Mouse (Mus musculus) intestine, postnatal 0 days (tissue): ENCODE results near the gene Cabp1. TPM values are rescaled to one million over a fixed set of nuclear protein-coding genes. Genes with fewer than 3 reads are reported as not detected.

Experiments used
- ATAC-seq: fragments of 200-750 bp; cut with Nextera tagmentation; 2 replicates; pipeline ENCODE4 v1.8.0; 2017; ENCODE audit warnings: mild to moderate bottlenecking, moderate TSS enrichment, moderate library complexity
- H3K27ac ChIP-seq: fragments of 300-500 bp; sonication (generic); 2 replicates; pipeline ENCODE4 v1.5.1; 2014; ENCODE audit warnings: mild to moderate bottlenecking, low read depth, low read length, moderate library complexity
- H3K27me3 ChIP-seq: fragments of 300-500 bp; sonication (generic); replicated peaks from 2 replicates; pipeline ENCODE4 v1.6.1; 2014; ENCODE audit warnings: low read length, mixed read lengths; ENCODE audit not compliant: control insufficient read depth, insufficient read depth
- H3K36me3 ChIP-seq: fragments of 300-500 bp; sonication (generic); 2 replicates; pipeline ENCODE4 v1.6.1; 2014; ENCODE audit warnings: mild to moderate bottlenecking, moderate library complexity; ENCODE audit not compliant: control insufficient read depth, insufficient read depth
- H3K4me1 ChIP-seq: fragments of 300-500 bp; sonication (generic); replicated peaks from 2 replicates; pipeline ENCODE4 v1.6.1; 2014; ENCODE audit warnings: antibody characterized with exemption, low read length, mixed read lengths; ENCODE audit not compliant: control insufficient read depth, insufficient read depth
- H3K4me2 ChIP-seq: fragments of 300-500 bp; sonication (generic); replicated peaks from 2 replicates; pipeline ENCODE4 v1.6.1; 2014; ENCODE audit warnings: low read depth, mild to moderate bottlenecking, moderate library complexity
- H3K4me3 ChIP-seq: fragments of 300-500 bp; sonication (generic); 2 replicates; pipeline ENCODE4 v1.5.1; 2014; ENCODE audit warnings: low read depth, low read length
- H3K9ac ChIP-seq: fragments of 300-500 bp; sonication (generic); 2 replicates; pipeline ENCODE4 v1.6.1; 2014; ENCODE audit warnings: mild to moderate bottlenecking, low read depth, low read length
- H3K9me3 ChIP-seq: fragments of 300-500 bp; sonication (generic); 2 replicates; pipeline ENCODE4 v1.6.1; 2016; ENCODE audit warnings: mixed run types; ENCODE audit not compliant: control insufficient read depth
- CTCF ChIP-seq: sonication (generic); IDR thresholded peaks from 2 replicates; pipeline ENCODE4 v1.5.1; 2016; ENCODE audit warnings: low read depth, mild to moderate bottlenecking, control low read depth, antibody characterized with exemption, moderate library complexity
- WGBS: fragments of 180-500 bp; shearing (Covaris S2); extraction: QIAGEN DNeasy Blood & Tissue Kit; methylation state at CpG from one replicate; pipeline ENCODE4 v1.1.7; 2014; 5-methylcytosine and 5-hydroxymethylcytosine counted together
- polyA plus RNA-seq: library from polyadenylated mRNA; unstranded; fragments of >200 nt; fragmentation: Nextera tagmentation; extraction: Ambion mirVana; gene quantifications from 2 replicates; pipeline ENCODE4 v1.2.1, GENCODE M21; 2015

The Cabp1 gene
- polyA plus RNA-seq, 1 experiment from 2014 or later = 0.57 TPM

- no peak for ATAC-seq
- Histone ChIP-seq H3K27ac (no peak overlapping the region), H3K27me3 (peaks cover 12% of the 10 kb centered on the region; the same call in 1 of the 2 replicates), H3K4me2 (no peak overlapping the region), H3K4me3 (no peak overlapping the region), H3K9me3 (no peaks in the 10 kb centered on the region), H3K4me1 (no peaks in the 10 kb centered on the region), H3K9ac (no peak overlapping the region), H3K36me3 (no peaks in the 10 kb centered on the region)
- 75% methylated on average over 3 of the region's 3 CpGs for WGBS
- peak; percentile 35 for TF ChIP-seq CTCF
Observed at GRCm38 (mm10) chr5:115222485-115222884, 28.3 kb upstream of the Cabp1 start.

GRCm38 (mm10) chr5:115220931-115221640 is 26.9 kb upstream of the Cabp1 start:
- Histone ChIP-seq H3K27ac (no peak overlapping the region), H3K4me3 (no peak overlapping the region), H3K27me3 (peaks cover 17% of the 10 kb centered on the region; the same call in 1 of the 2 replicates), H3K36me3 (no peaks in the 10 kb centered on the region), H3K4me1 (no peaks in the 10 kb centered on the region), H3K4me2 (no peak overlapping the region), H3K9ac (no peak overlapping the region), H3K9me3 (no peaks in the 10 kb centered on the region)
- no peak for ATAC-seq
- no peak for TF ChIP-seq CTCF
- WGBS = 41% methylated on average over 13 of the region's 13 CpGs

- no peaks in the 10 kb centered on the region for H3K4me1 ChIP-seq
- TF ChIP-seq CTCF = no peak
- H3K9ac ChIP-seq = no peak overlapping the region
- peaks cover 30% of the 10 kb centered on the region for H3K27me3 ChIP-seq
- H3K9me3 ChIP-seq = no peaks in the 10 kb centered on the region
- no peaks in the 10 kb centered on the region for H3K36me3 ChIP-seq
- ATAC-seq = no peak
- H3K4me3 ChIP-seq = no peak overlapping the region
- H3K4me2 ChIP-seq = no peak overlapping the region
- no peak overlapping the region for H3K27ac ChIP-seq
- 89% methylated on average over 12 of the region's 12 CpGs for WGBS
Observed at GRCm38 (mm10) chr5:115217998-115218397, 23.8 kb upstream of the Cabp1 start.

GRCm38 (mm10) chr5:115215273-115216185 is 21.3 kb upstream of the Cabp1 start:
- Histone ChIP-seq H3K27ac (no peak overlapping the region), H3K36me3 (no peaks in the 10 kb centered on the region), H3K4me3 (peak overlapping the region; percentile 31; the same call in 1 of the 2 replicates), H3K9ac (0 out of 2 replicates have a peak overlapping the region, but pooled peaks have one; percentile 22), H3K9me3 (no peaks in the 10 kb centered on the region), H3K4me2 (peak overlapping the region; percentile 57), H3K27me3 (peaks cover 22% of the 10 kb centered on the region), H3K4me1 (no peaks in the 10 kb centered on the region)
- TF ChIP-seq CTCF = no peak
- WGBS = 29% methylated on average over 27 of the region's 27 CpGs
- no peak for ATAC-seq

- Histone ChIP-seq H3K9ac (peak overlapping the region; percentile 22; the same call in 1 of the 2 replicates), H3K27ac (no peak overlapping the region), H3K4me3 (peak overlapping the region; percentile 31), H3K4me1 (no peaks in the 10 kb centered on the region), H3K36me3 (no peaks in the 10 kb centered on the region), H3K27me3 (peaks cover 18% of the 10 kb centered on the region), H3K9me3 (no peaks in the 10 kb centered on the region), H3K4me2 (peak overlapping the region; percentile 57)
- no peak for TF ChIP-seq CTCF
- ATAC-seq = no peak
- WGBS = 3% methylated on average over 17 of the region's 17 CpGs
Observed at GRCm38 (mm10) chr5:115214864-115215263, 20.7 kb upstream of the Cabp1 start.

- no peak overlapping the region for H3K4me2 ChIP-seq
- H3K36me3 ChIP-seq = no peaks in the 10 kb centered on the region
- peaks cover 18% of the 10 kb centered on the region for H3K27me3 ChIP-seq
- no peak overlapping the region for H3K4me3 ChIP-seq
- H3K27ac ChIP-seq = no peak overlapping the region
- no peaks in the 10 kb centered on the region for H3K4me1 ChIP-seq
- no peak overlapping the region for H3K9ac ChIP-seq
- H3K9me3 ChIP-seq = no peaks in the 10 kb centered on the region
- ATAC-seq = no peak
- TF ChIP-seq CTCF = no peak
- WGBS = 43% methylated on average over 4 of the region's 4 CpGs
Observed at GRCm38 (mm10) chr5:115212861-115213260, 18.7 kb upstream of the Cabp1 start.
